Mouse (Mus musculus): ENCODE data around the gene Rngtt.

DNA sequence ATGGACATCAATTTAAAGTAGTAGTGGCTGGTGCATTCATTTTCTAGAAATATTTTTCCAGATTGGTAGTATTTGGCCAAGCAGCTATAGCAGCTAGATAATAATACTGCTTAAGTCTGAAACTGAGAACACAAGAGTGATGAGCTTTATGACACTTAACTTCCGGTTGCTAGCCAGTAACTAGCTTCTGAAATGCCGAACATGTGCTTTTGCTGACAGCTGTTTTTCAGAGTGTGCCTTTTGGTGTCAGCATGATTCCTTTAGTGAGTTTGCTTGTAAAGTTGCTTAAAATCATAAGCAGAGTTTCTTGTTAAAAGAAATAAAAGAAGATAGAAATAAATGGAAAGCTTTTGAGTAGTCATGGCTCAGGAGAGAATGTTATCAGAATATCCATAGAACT is 186.9 kb downstream of the Rngtt start:
- TF ChIP-seq CTCF (IDR thresholded peaks at IDR 0.05; ENCODE audit: borderline replicate concordance, insufficient read depth, low read depth, low read length) = no peak
- TF ChIP-seq POLR2A (IDR thresholded peaks at IDR 0.05; ENCODE audit: borderline replicate concordance, insufficient read depth, low read length) = no peak

Measured in cerebellum, adult 2 months (tissue).